Mouse (Mus musculus): ENCODE measurements around the gene Tmem268. TPM values are rescaled to one million over a fixed set of nuclear protein-coding genes. Genes with fewer than 3 reads are reported as not detected.
A peak's percentile ranks its signal among the peaks of the same experiment; 100 is the strongest.

The Tmem268 gene
- 6.4 and 7.9 TPM in 2 replicates for polyA plus RNA-seq (2015; fragmentation: Nextera tagmentation; extraction: Ambion mirVana)

- peaks cover 73% of the 10 kb centered on the region for H3K4me1 ChIP-seq (replicated peaks)
- under 1% methylated on average over 81 of the region's 81 CpGs for whole genome bisulfite sequencing (ENCODE audit: insufficient replicate concordance)
- H3K36me3 ChIP-seq = no peaks in the 10 kb centered on the region
- peak within 1 kb of the TSS; percentile 85 for H3K4me2 ChIP-seq
- H3K4me3 ChIP-seq (replicated peaks) = peak within 1 kb of the TSS; percentile 74
- H3K27me3 ChIP-seq = no peaks in the 10 kb centered on the region
- DNase-seq (peak; percentile 68), ATAC-seq (ENCODE audit: low read depth) (peak; percentile 84)
- H3K9me3 ChIP-seq (replicated peaks) = no peaks in the 10 kb centered on the region
- H3K9ac ChIP-seq = peak within 1 kb of the TSS; percentile 84
- peak within 1 kb of the TSS; percentile 71 for H3K27ac ChIP-seq
These were observed at the start of gene Tmem268 for GRCm38 (mm10) chr4:63558407-63559081. Gene Tmem268 (plus strand): TSS chr4:63558781.

GRCm38 (mm10) chr4:63512921-63513320 is 45.7 kb upstream of the Tmem268 start:
- no peaks in the 10 kb centered on the region for H3K4me1 ChIP-seq (replicated peaks)
- ATAC-seq (ENCODE audit: low read depth) (no peak), DNase-seq (no peak)
- 54% methylated on average over 2 of the region's 2 CpGs for WGBS (ENCODE audit: insufficient replicate concordance)
- H3K27me3 ChIP-seq = no peaks in the 10 kb centered on the region; the same call in 1 of the 2 replicates
- no peaks in the 10 kb centered on the region for H3K9me3 ChIP-seq (replicated peaks)
- H3K36me3 ChIP-seq = no peaks in the 10 kb centered on the region
- H3K4me2 ChIP-seq = no peak overlapping the region
- no peak overlapping the region for H3K4me3 ChIP-seq (replicated peaks)
- no peak overlapping the region for H3K27ac ChIP-seq
- no peak overlapping the region for H3K9ac ChIP-seq

- 41% methylated on average over 4 of the region's 4 CpGs for WGBS (ENCODE audit: insufficient replicate concordance)
- Histone ChIP-seq H3K27ac (no peak overlapping the region), H3K9ac (no peak overlapping the region), H3K27me3 (no peaks in the 10 kb centered on the region; the same call in 1 of the 2 replicates), H3K4me3 (replicated peaks) (no peak overlapping the region), H3K4me1 (replicated peaks) (no peaks in the 10 kb centered on the region), H3K9me3 (replicated peaks) (no peaks in the 10 kb centered on the region), H3K4me2 (no peak overlapping the region), H3K36me3 (no peaks in the 10 kb centered on the region)
- DNase-seq (no peak), ATAC-seq (ENCODE audit: low read depth) (no peak)
These were observed 44.1 kb upstream of the Tmem268 start for GRCm38 (mm10) chr4:63514454-63514984.

GRCm38 (mm10) chr4:63515021-63515420 is 43.6 kb upstream of the Tmem268 start:
- H3K9me3 ChIP-seq (replicated peaks) = no peaks in the 10 kb centered on the region
- no peak overlapping the region for H3K27ac ChIP-seq
- H3K4me2 ChIP-seq = no peak overlapping the region
- H3K27me3 ChIP-seq = no peaks in the 10 kb centered on the region; the same call in 1 of the 2 replicates
- H3K9ac ChIP-seq = no peak overlapping the region
- ATAC-seq (ENCODE audit: low read depth) = no peak
- no peak overlapping the region for H3K4me3 ChIP-seq (replicated peaks)
- H3K4me1 ChIP-seq (replicated peaks) = no peaks in the 10 kb centered on the region
- 26% methylated on average over 5 of the region's 5 CpGs for WGBS (ENCODE audit: insufficient replicate concordance)
- no peak for DNase-seq
- no peaks in the 10 kb centered on the region for H3K36me3 ChIP-seq

- no peak overlapping the region for H3K27ac ChIP-seq
- no peak overlapping the region for H3K4me3 ChIP-seq (replicated peaks)
These were observed 36.7 kb upstream of the Tmem268 start for GRCm38 (mm10) chr4:63521813-63522419.

GRCm38 (mm10) chr4:63525514-63525913 is 33.1 kb upstream of the Tmem268 start:
- no peak for DNase-seq
- Histone ChIP-seq H3K36me3 (no peaks in the 10 kb centered on the region), H3K4me3 (replicated peaks) (no peak overlapping the region), H3K4me2 (no peak overlapping the region), H3K9me3 (replicated peaks) (no peaks in the 10 kb centered on the region), H3K9ac (no peak overlapping the region), H3K27me3 (no peaks in the 10 kb centered on the region), H3K4me1 (replicated peaks) (no peaks in the 10 kb centered on the region), H3K27ac (no peak overlapping the region)
- 68% methylated on average over 8 of the region's 8 CpGs for WGBS (ENCODE audit: insufficient replicate concordance)
- no peak for ATAC-seq (ENCODE audit: low read depth)

More at GRCm38 (mm10) chr4:63521813-63522419, 36.7 kb upstream of the Tmem268 start:
- H3K4me2 ChIP-seq = no peak overlapping the region
- 43% methylated on average over 2 of the region's 2 CpGs for WGBS (ENCODE audit: insufficient replicate concordance)
- H3K4me1 ChIP-seq (replicated peaks) = no peaks in the 10 kb centered on the region
- no peak overlapping the region for H3K9ac ChIP-seq
- no peaks in the 10 kb centered on the region for H3K9me3 ChIP-seq (replicated peaks)
- no peaks in the 10 kb centered on the region for H3K36me3 ChIP-seq
- no peaks in the 10 kb centered on the region for H3K27me3 ChIP-seq
- no peak for ATAC-seq (ENCODE audit: low read depth)
- no peak for DNase-seq

- H3K9ac ChIP-seq = no peak overlapping the region
- H3K4me3 ChIP-seq (replicated peaks) = no peak overlapping the region
- H3K9me3 ChIP-seq (replicated peaks) = no peaks in the 10 kb centered on the region
- no peak for ATAC-seq (ENCODE audit: low read depth)
- WGBS (ENCODE audit: insufficient replicate concordance) = 69% methylated on average over 6 of the region's 6 CpGs
- no peak overlapping the region for H3K27ac ChIP-seq
- no peak overlapping the region for H3K4me2 ChIP-seq
- H3K27me3 ChIP-seq = no peaks in the 10 kb centered on the region
- H3K36me3 ChIP-seq = no peaks in the 10 kb centered on the region
- no peak for DNase-seq
- H3K4me1 ChIP-seq (replicated peaks) = no peaks in the 10 kb centered on the region
These were observed 29.6 kb upstream of the Tmem268 start for GRCm38 (mm10) chr4:63528946-63529345.

- no peak overlapping the region for H3K9ac ChIP-seq
- no peak overlapping the region for H3K4me3 ChIP-seq (replicated peaks)
- no peaks in the 10 kb centered on the region for H3K27me3 ChIP-seq
- H3K36me3 ChIP-seq = no peaks in the 10 kb centered on the region
- WGBS (ENCODE audit: insufficient replicate concordance) = 61% methylated on average over 7 of the region's 7 CpGs
- no peaks in the 10 kb centered on the region for H3K9me3 ChIP-seq (replicated peaks)
- ATAC-seq (ENCODE audit: low read depth) = no peak
- DNase-seq = no peak
- no peak overlapping the region for H3K4me2 ChIP-seq
- no peak overlapping the region for H3K27ac ChIP-seq
- no peaks in the 10 kb centered on the region for H3K4me1 ChIP-seq (replicated peaks)
These were observed 28.2 kb upstream of the Tmem268 start for GRCm38 (mm10) chr4:63530409-63530808.

GRCm38 (mm10) chr4:63537602-63538001 is 21.0 kb upstream of the Tmem268 start:
- H3K4me3 ChIP-seq (replicated peaks) = no peak overlapping the region
- no peaks in the 10 kb centered on the region for H3K4me1 ChIP-seq (replicated peaks)
- no peaks in the 10 kb centered on the region for H3K27me3 ChIP-seq
- no peaks in the 10 kb centered on the region for H3K9me3 ChIP-seq (replicated peaks)
- no peak overlapping the region for H3K4me2 ChIP-seq
- H3K9ac ChIP-seq = no peak overlapping the region
- ATAC-seq (ENCODE audit: low read depth) (no peak), DNase-seq (no peak)
- H3K36me3 ChIP-seq = no peaks in the 10 kb centered on the region
- WGBS (ENCODE audit: insufficient replicate concordance) = 68% methylated on average over 4 of the region's 4 CpGs
- H3K27ac ChIP-seq = no peak overlapping the region

- no peaks in the 10 kb centered on the region for H3K27me3 ChIP-seq
- 61% methylated on average over 2 of the region's 2 CpGs for WGBS (ENCODE audit: insufficient replicate concordance)
- no peak for ATAC-seq (ENCODE audit: low read depth)
These were observed 16.4 kb upstream of the Tmem268 start for GRCm38 (mm10) chr4:63542209-63542608.

GRCm38 (mm10) chr4:63543746-63544493 is 14.7 kb upstream of the Tmem268 start:
- peak overlapping the region; percentile 51; the same call in 1 of the 2 replicates for H3K9ac ChIP-seq
- H3K4me3 ChIP-seq (replicated peaks) = peak overlapping the region; percentile 20; the same call in 1 of the 2 replicates
- H3K27ac ChIP-seq = peak overlapping the region; percentile 30
- no peaks in the 10 kb centered on the region for H3K9me3 ChIP-seq (replicated peaks)
- WGBS (ENCODE audit: insufficient replicate concordance) = 59% methylated on average over 10 of the region's 10 CpGs
- peaks cover 34% of the 10 kb centered on the region for H3K4me1 ChIP-seq (replicated peaks)
- H3K27me3 ChIP-seq = no peaks in the 10 kb centered on the region
- H3K4me2 ChIP-seq = peak overlapping the region; percentile 51
- no peak for DNase-seq
- ATAC-seq (ENCODE audit: low read depth) = peak; percentile 34
- peaks cover 10% of the 10 kb centered on the region for H3K36me3 ChIP-seq

More at GRCm38 (mm10) chr4:63542209-63542608, 16.4 kb upstream of the Tmem268 start:
- H3K4me2 ChIP-seq = no peak overlapping the region
- no peaks in the 10 kb centered on the region for H3K9me3 ChIP-seq (replicated peaks)
- DNase-seq = no peak
- peaks cover 30% of the 10 kb centered on the region for H3K4me1 ChIP-seq (replicated peaks)
- no peak overlapping the region for H3K4me3 ChIP-seq (replicated peaks)
- no peak overlapping the region for H3K9ac ChIP-seq
- H3K36me3 ChIP-seq = no peaks in the 10 kb centered on the region
- H3K27ac ChIP-seq = no peak overlapping the region
